Mouse (Mus musculus) B cell, adult 62 days (primary cell): Measurements from ENCODE around the gene Mettl7a2. TPM values are rescaled to one million over a fixed set of nuclear protein-coding genes. Genes with fewer than 3 reads are reported as not detected.

Experiments
- total RNA-seq: library from RNA; stranded (reverse); gene quantifications from 4 replicates; pipeline ENCODE4 v1.2.4, GENCODE M21; 2023

Mettl7a2 gene
- total RNA-seq = 0.34 to 0.54 TPM (median 0.46 TPM) in 3 of 4 replicates, not detected in the other

DNA sequence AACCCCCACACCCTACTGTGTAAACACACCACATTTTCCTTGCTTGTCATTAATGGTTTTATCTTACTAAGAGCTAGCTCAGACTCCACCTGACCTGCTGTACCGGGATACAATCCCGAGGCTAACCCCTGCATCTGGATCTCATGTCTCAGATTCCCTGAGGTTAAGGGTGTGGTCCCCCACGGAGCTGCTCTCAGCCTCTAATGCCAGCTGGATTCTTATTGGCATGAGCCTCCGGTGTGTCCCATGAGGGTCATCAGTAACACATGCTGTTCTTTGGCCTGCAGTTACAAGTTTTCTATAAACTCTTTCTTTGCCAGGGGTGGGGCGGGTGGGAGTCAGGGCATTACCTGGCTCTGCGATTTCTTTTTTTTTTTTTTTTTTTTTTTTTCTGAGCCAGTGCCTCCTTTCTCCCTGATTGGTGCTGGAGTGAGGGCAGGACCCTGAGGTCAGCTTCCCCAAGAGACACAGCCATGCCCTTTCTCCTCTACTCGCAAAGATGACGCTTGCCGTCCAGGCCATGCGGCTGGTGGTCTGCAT lies at the start of gene Mettl7a2, which contains the start of gene Methig1:
Mettl7a2 (plus strand) TSS at position 490 of the 540 bp plus-strand sequence.
Methig1 (plus strand) TSS at position 439 of the 540 bp plus-strand sequence.

DNA sequence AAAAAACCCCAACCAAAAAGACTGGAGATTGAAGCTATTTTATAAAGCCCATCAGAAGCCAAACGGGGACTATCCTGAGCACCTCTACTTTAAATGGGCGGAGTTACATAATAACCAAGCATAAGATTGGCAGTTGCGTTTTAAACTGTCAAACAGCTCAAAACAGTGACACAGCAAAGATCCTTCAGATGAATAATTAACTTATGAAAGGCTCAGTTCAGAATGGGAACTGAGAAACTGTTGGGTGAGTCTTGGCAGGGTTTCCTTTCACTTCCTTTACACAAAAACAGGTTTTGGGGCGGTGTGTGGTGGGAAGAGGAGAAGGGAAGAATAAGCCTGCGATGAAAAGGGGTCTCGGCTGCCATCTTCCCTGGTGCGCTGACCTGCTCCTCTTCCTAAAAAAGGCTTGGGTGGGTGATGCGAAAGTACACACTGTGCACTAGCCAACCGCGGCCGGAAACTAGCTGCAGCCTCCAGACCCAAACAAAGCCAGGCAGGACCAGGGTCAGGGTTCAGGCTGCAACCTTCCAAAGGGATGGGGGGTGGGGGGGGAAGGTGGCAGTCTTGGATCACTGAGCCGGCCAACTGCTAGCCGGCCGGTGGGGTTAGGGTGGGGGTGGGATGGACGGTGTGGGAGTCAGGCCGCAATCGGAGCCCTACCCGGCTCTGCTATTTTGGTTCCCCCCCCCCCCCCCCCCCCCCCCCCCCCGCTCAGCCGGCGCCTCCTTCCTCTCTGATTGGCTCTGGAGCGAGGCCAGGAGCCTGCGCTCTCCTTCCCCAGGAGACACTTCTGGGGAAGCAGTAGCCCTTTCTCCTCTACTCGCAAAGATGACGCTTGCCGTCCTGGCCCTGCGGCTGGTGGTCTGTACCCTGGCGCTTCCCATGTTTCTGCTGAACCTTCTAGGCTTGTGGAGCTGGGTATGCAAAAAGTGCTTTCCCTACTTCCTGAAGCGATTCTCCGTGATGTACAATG lies 48.7 kb upstream of the Mettl7a2 start, which contains the start of gene Mettl7a1:
Mettl7a1 (plus strand) TSS at position 122 of the 973 bp plus-strand sequence.

DNA sequence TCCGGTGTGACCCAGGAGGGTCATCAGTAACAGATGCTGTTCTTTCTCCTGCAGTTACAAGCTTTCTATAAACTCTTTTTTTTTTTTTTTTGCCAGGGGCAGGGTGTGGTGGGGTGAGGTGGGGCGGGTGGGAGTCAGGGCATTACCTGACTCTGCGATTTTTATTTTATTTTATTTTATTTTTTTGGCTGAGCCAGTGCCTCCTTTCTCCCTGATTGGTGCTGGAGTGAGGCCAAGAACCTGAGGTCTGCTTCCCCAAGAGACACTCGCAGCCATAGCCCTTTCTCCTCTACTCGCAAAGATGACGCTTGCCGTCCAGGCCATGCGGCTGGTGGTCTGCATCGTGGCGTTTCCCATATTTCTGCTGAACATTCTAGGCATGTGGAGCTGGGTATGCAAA lies 18.4 kb upstream of the Mettl7a2 start, which contains the start of gene Mettl7a3:
Mettl7a3 (plus strand) TSS at position 301 of the 400 bp plus-strand sequence.

DNA sequence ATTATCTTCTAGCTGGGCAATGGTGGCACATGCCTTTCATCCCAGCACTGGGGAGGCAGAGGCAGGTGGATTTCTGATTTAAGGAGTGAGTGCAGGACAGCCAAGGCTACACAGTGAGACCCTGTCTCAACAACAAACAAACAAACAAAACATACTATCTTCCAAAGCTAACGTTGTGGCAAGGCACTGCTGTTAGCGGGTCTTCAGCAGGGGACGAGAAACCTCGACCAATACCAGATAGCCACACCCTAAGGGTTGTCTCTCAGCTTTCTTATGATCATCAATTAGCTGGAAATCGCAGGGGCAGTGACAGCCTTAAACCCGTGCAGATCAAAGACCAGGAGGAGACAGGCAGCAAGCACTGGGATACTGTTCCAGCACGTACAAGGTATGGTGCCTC lies 11.2 kb downstream of the Mettl7a2 start, which contains the start of gene Higd1c:
Higd1c (plus strand) TSS at position 301 of the 400 bp plus-strand sequence.

Other genes starting within 250 kb of the Mettl7a2 start
- 67.6 to 92.9 TPM (median 77.5 TPM) in 4 replicates for gene Atf1, start 125.4 kb upstream of the Mettl7a2 start, total RNA-seq
- not detected in 4 replicates for gene Tmprss12, start 72.4 kb upstream of the Mettl7a2 start, total RNA-seq
- 11.1 to 13.1 TPM (median 12.5 TPM) in 4 replicates for gene Mettl7a1, start 49.1 kb upstream of the Mettl7a2 start, total RNA-seq
- 0.55 TPM in 1 of 4 replicates, not detected in the others for gene Mettl7a3, start 18.3 kb upstream of the Mettl7a2 start, total RNA-seq
- gene Methig1, start 51 bp upstream of the Mettl7a2 start, total RNA-seq = not detected in 4 replicates
- gene Higd1c, start 11.3 kb downstream of the Mettl7a2 start, total RNA-seq = not detected in 4 replicates
- not detected in 4 replicates for gene Gm5475, start 68.9 kb downstream of the Mettl7a2 start, total RNA-seq
- gene Slc11a2, start 71.9 kb downstream of the Mettl7a2 start, total RNA-seq = 13.7 to 21.6 TPM (median 17.9 TPM) in 4 replicates
- 37.7 to 44.5 TPM (median 40.0 TPM) in 4 replicates for gene Letmd1, start 115.8 kb downstream of the Mettl7a2 start, total RNA-seq
- gene Csrnp2, start 142.3 kb downstream of the Mettl7a2 start, total RNA-seq = 5.3 to 5.9 TPM (median 5.8 TPM) in 4 replicates
- gene Tfcp2, start 198.8 kb downstream of the Mettl7a2 start, total RNA-seq = 7.8 to 9.0 TPM (median 8.5 TPM) in 4 replicates
- gene Pou6f1, start 246.8 kb downstream of the Mettl7a2 start, total RNA-seq = 68.5 to 74.7 TPM (median 71.3 TPM) in 4 replicates